Mouse (Mus musculus) neural tube, embryonic 15.5 days (tissue): Measurements from ENCODE around the gene Csf2rb. TPM values are rescaled to one million over a fixed set of nuclear protein-coding genes. Genes with fewer than 3 reads are reported as not detected.
"Not testable (repeated sequence)": the region's sequence is repeated elsewhere in the genome, so short reads cannot be mapped to it uniquely, and the experiment has no call there.

Source experiments
- ATAC-seq: fragments of 200-750 bp; cut with Nextera tagmentation; 2 replicates; pipeline ENCODE4 v1.8.0; 2017; ENCODE audit warnings: mild to moderate bottlenecking, moderate TSS enrichment, moderate library complexity; ENCODE audit not compliant: low FRiP score
- H3K27ac ChIP-seq: fragments of 300-500 bp; sonication (generic); replicated peaks from 2 replicates; pipeline ENCODE4 v1.5.1; 2015; ENCODE audit warnings: mild to moderate bottlenecking, inconsistent platforms
- H3K27me3 ChIP-seq: fragments of 300-500 bp; sonication (generic); replicated peaks from 2 replicates; pipeline ENCODE4 v1.6.1; 2015; ENCODE audit warnings: inconsistent platforms
- H3K36me3 ChIP-seq: fragments of 300-500 bp; sonication (generic); 2 replicates; pipeline ENCODE4 v1.6.1; 2015; ENCODE audit warnings: inconsistent platforms
- H3K4me1 ChIP-seq: fragments of 300-500 bp; sonication (generic); 2 replicates; pipeline ENCODE4 v1.6.1; 2015; ENCODE audit warnings: inconsistent platforms
- H3K4me2 ChIP-seq: fragments of 300-500 bp; sonication (generic); 2 replicates; pipeline ENCODE4 v1.6.1; 2015; ENCODE audit warnings: inconsistent platforms, mild to moderate bottlenecking, moderate library complexity
- H3K4me3 ChIP-seq: fragments of 300-500 bp; sonication (generic); replicated peaks from 2 replicates; pipeline ENCODE4 v1.5.1; 2015; ENCODE audit warnings: mild to moderate bottlenecking, inconsistent platforms
- H3K9ac ChIP-seq: fragments of 300-500 bp; sonication (generic); replicated peaks from 2 replicates; pipeline ENCODE4 v1.6.1; 2015; ENCODE audit warnings: mild to moderate bottlenecking, inconsistent platforms
- H3K9me3 ChIP-seq: fragments of 300-500 bp; sonication (generic); replicated peaks from 2 replicates; pipeline ENCODE4 v1.6.1; 2016; ENCODE audit warnings: inconsistent platforms
- WGBS: fragments of 180-500 bp; shearing (Covaris S2); methylation state at CpG from one replicate; pipeline ENCODE4 v1.1.7; 2015; ENCODE audit warnings: mixed read lengths; 5-methylcytosine and 5-hydroxymethylcytosine counted together
- polyA plus RNA-seq: library from polyadenylated mRNA; unstranded; fragments of >200 nt; fragmentation: Nextera tagmentation; extraction: Ambion mirVana; gene quantifications from 2 replicates; pipeline ENCODE4 v1.2.1, GENCODE M21; 2015

Gene Csf2rb
- polyA plus RNA-seq, 1 experiment from 2014 or later: 0.92 TPM

DNA sequence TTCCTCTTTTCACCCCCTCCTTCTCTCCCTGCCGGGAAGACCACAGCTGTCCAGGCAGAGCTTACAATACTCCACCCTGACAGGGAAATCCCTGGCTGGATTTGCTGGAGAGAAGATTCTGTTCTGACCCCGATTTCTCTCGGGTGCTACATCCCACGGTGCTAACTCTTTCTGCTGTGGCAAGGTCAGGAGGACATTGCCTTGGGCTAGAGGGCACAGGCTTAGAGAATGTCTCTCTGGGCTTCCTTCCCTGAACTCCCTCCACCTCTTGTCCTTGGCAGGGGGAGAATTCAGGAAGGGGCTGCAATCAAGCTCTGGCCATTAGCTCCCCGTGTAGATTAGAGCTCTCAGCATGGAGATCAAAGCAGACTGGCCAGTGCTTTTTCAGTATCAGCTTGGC lies 15.7 kb upstream of the Csf2rb start:
- H3K4me3 ChIP-seq: no peak overlapping the region
- 43% methylated on average over 5 of the region's 5 CpGs for WGBS
- ATAC-seq: no peak

DNA sequence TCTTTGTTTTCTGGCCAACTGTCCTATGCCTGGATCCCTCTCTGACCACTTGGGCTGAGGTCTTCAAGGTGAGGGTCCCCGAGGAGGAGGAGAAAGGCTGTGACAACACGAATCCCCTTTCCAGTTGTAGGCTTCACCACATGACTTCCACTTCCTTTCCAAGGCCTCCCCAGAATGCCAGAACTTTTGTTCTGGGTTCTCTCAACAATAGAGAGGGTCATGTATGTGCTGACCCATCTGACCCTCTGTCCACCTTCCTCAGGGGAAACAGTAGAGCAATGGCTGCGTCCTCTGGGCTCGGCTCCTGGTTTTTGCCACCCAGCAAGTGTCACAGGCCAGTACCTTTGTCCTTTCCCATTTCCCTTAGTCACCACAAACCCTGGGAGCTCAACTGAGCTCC lies 14.6 kb upstream of the Csf2rb start:
- Histone ChIP-seq H3K9me3 (no peaks in the 10 kb centered on the region), H3K9ac (no peak overlapping the region), H3K27ac (no peak overlapping the region), H3K36me3 (no peaks in the 10 kb centered on the region), H3K4me1 (no peaks in the 10 kb centered on the region), H3K27me3 (no peaks in the 10 kb centered on the region), H3K4me2 (no peak overlapping the region), H3K4me3 (no peak overlapping the region)
- 85% methylated on average over 4 of the region's 4 CpGs for WGBS
- no peak for ATAC-seq

More for the DNA sequence above, 15.7 kb upstream of the Csf2rb start:
- H3K4me2 ChIP-seq: no peak overlapping the region
- no peak overlapping the region for H3K27ac ChIP-seq
- H3K9ac ChIP-seq: no peak overlapping the region
- no peaks in the 10 kb centered on the region for H3K36me3 ChIP-seq
- no peaks in the 10 kb centered on the region for H3K4me1 ChIP-seq
- H3K9me3 ChIP-seq: no peaks in the 10 kb centered on the region
- H3K27me3 ChIP-seq: no peaks in the 10 kb centered on the region

GRCm38 (mm10) chr15:78312421-78313233 lies 12.9 kb upstream of the Csf2rb start:
- not testable (repeated sequence) for H3K4me2 ChIP-seq, H3K27me3 ChIP-seq, H3K4me3 ChIP-seq, H3K4me1 ChIP-seq, ATAC-seq, H3K9ac ChIP-seq, H3K9me3 ChIP-seq, H3K36me3 ChIP-seq
- 0 out of 2 replicates have a peak overlapping the region, but pooled peaks have one; percentile 4 for H3K27ac ChIP-seq
- 70% methylated on average over 4 of the region's 4 CpGs for WGBS

DNA sequence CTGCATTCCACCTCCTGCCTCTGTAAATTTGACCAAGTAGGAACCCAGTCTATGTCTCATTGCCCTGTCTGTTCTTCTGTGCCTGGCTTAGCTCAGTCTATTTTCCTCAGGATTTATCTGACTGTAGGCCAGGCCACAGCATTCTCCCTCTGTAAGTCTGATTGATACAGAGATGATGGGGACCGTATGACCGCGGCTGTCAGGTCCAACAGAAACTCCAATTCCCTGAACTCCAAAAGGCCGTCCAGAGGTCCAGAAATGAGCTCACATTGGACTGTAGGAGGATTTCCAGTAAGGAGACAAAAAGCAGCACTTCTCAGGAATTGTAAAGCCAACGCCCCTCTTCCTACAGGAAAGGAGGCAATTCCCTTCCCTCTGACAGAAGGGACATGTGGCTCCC lies 11.9 kb upstream of the Csf2rb start:
- H3K4me3 ChIP-seq, ATAC-seq, H3K4me2 ChIP-seq, H3K4me1 ChIP-seq, H3K36me3 ChIP-seq, H3K9ac ChIP-seq, H3K9me3 ChIP-seq, H3K27ac ChIP-seq, H3K27me3 ChIP-seq: not testable (repeated sequence)
- WGBS: 90% methylated on average over 5 of the region's 5 CpGs

- not testable (repeated sequence) for H3K9me3 ChIP-seq, H3K36me3 ChIP-seq, ATAC-seq, H3K9ac ChIP-seq, H3K27me3 ChIP-seq, H3K4me3 ChIP-seq, H3K27ac ChIP-seq, H3K4me1 ChIP-seq, H3K4me2 ChIP-seq
- WGBS: 91% methylated on average over 2 of the region's 2 CpGs
Observed at GRCm38 (mm10) chr15:78318338-78319171, 7.0 kb upstream of the Csf2rb start.

DNA sequence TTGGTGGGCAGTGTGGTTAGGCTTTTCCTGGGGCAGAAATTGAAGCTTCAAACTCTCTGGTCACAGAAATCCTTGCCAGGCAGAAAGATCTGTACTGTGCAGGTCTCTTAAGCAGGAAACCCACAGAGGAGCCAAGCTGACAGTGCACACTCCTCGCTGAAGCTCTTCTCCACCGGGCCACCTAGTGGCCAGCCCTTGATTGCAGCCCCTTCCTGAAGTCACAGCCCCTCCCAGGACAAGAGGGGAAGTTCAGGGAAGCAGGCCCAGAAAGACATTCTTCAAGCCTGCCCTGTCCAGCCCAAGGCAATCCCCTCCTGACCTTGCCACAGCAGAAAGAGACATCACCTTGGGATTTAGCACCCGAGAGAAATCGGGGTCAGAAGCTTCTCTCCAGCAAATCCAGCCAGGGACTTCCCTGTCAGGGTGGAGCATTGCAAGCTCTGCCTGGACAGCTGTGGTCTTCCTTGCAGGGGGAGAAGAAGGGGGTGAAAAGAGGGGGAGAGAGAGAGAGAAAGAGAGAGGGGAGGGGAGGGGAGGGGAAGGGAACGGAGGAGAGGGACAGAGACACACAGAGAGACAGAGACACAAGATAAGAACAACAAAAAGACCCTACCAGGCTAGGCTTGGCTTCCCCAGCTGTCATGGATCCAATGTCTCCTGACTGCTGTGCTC lies 4.6 kb upstream of the Csf2rb start:
- Histone ChIP-seq H3K4me1 (no peaks in the 10 kb centered on the region), H3K27me3 (no peaks in the 10 kb centered on the region), H3K27ac (no peak overlapping the region), H3K9ac (no peak overlapping the region), H3K4me3 (no peak overlapping the region), H3K9me3 (no peaks in the 10 kb centered on the region), H3K4me2 (no peak overlapping the region), H3K36me3 (no peaks in the 10 kb centered on the region)
- 0 out of 2 replicates have a peak, but pooled peaks have one; percentile 53 for ATAC-seq
- WGBS: 20% methylated on average over 5 of the region's 5 CpGs

- WGBS: 70% methylated on average over 1 of the region's 1 CpGs
- Histone ChIP-seq H3K36me3 (no peaks in the 10 kb centered on the region), H3K9me3 (no peaks in the 10 kb centered on the region), H3K4me3 (no peak overlapping the region), H3K27ac (no peak overlapping the region), H3K9ac (no peak overlapping the region), H3K4me2 (no peak overlapping the region), H3K27me3 (no peaks in the 10 kb centered on the region), H3K4me1 (no peaks in the 10 kb centered on the region)
- ATAC-seq: no peak
Observed at GRCm38 (mm10) chr15:78323366-78323765, 2.2 kb upstream of the Csf2rb start.

DNA sequence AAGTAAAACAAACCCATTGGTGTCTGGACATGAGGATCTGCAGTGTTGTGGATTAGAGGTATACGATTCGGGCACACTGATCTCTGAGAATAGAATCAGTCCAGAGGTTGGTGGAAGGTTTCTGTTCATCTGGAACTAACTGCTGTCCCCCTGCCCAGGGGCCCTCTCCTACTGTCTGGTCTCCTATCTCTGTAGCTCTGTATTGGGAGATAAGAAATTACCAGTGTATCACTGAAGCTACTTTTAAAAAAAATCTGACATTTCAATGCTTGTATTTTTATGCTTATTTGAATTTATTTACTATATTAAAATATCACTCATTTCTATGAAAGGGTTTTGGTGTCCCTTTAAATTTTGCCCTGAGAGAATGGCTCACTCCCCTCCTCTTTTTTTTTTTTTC lies 1.3 kb upstream of the Csf2rb start:
- 100% methylated on average over 2 of the region's 2 CpGs for WGBS
- H3K27me3 ChIP-seq: no peaks in the 10 kb centered on the region

GRCm38 (mm10) chr15:78326747-78327146 lies 1.2 kb downstream of the Csf2rb start:
- no peak overlapping the region for H3K27ac ChIP-seq

More for the DNA sequence above, 1.3 kb upstream of the Csf2rb start:
- Histone ChIP-seq H3K4me2 (no peak overlapping the region), H3K4me3 (no peak overlapping the region), H3K27ac (no peak overlapping the region), H3K9me3 (no peaks in the 10 kb centered on the region), H3K36me3 (no peaks in the 10 kb centered on the region), H3K4me1 (no peaks in the 10 kb centered on the region), H3K9ac (no peak overlapping the region)
- ATAC-seq: no peak

GRCm38 (mm10) chr15:78327753-78328341 lies 2.3 kb downstream of the Csf2rb start:
- H3K4me1 ChIP-seq, H3K27ac ChIP-seq, H3K27me3 ChIP-seq, ATAC-seq, H3K36me3 ChIP-seq, H3K4me3 ChIP-seq, H3K4me2 ChIP-seq, H3K9me3 ChIP-seq, H3K9ac ChIP-seq: not testable (repeated sequence)
- WGBS: 83% methylated on average over 6 of the region's 6 CpGs

More at GRCm38 (mm10) chr15:78326747-78327146, 1.2 kb downstream of the Csf2rb start:
- H3K9me3 ChIP-seq: no peaks in the 10 kb centered on the region
- no peak overlapping the region for H3K4me3 ChIP-seq
- 92% methylated on average over 10 of the region's 10 CpGs for WGBS
- no peak overlapping the region for H3K9ac ChIP-seq
- no peaks in the 10 kb centered on the region for H3K36me3 ChIP-seq
- no peaks in the 10 kb centered on the region for H3K4me1 ChIP-seq
- no peaks in the 10 kb centered on the region for H3K27me3 ChIP-seq
- no peak for ATAC-seq
- H3K4me2 ChIP-seq: no peak overlapping the region

- WGBS: 68% methylated on average over 3 of the region's 3 CpGs
- Histone ChIP-seq H3K4me3 (no peak overlapping the region), H3K36me3 (no peaks in the 10 kb centered on the region), H3K4me1 (no peaks in the 10 kb centered on the region), H3K9ac (no peak overlapping the region), H3K27ac (no peak overlapping the region), H3K9me3 (no peaks in the 10 kb centered on the region), H3K27me3 (no peaks in the 10 kb centered on the region), H3K4me2 (no peak overlapping the region)
- no peak for ATAC-seq
Observed at GRCm38 (mm10) chr15:78328520-78329097, 3.1 kb downstream of the Csf2rb start.
